Mouse (Mus musculus) erythroblast, adult 5-6 weeks (primary cell): ENCODE results near the gene Olfr981. TPM values are rescaled to one million over a fixed set of nuclear protein-coding genes. Genes with fewer than 3 reads are reported as not detected.
"Not testable (repeated sequence)": the region's sequence is repeated elsewhere in the genome, so short reads cannot be mapped to it uniquely, and the experiment has no call there.

Experiments
- ATAC-seq: replicated peaks from 2 replicates; pipeline ENCODE4 v1.8.0; 2016; ENCODE audit warnings: moderate number of reproducible peaks, mild to moderate bottlenecking, moderate TSS enrichment, inconsistent platforms; ENCODE audit not compliant: poor library complexity, low FRiP score, severe bottlenecking
- total RNA-seq, 2 experiments: library from RNA; stranded (forward) in 1 of 2; stranded (reverse) in 1 of 2; fragments of 150-400 nt in 1 of 2; fragments of 200-764, 138-1000 nt in 1 of 2; gene quantifications; 2 replicates each; pipeline versions ENCODE4 v1.2.3 to v1.2.4; 2015 to 2017; ENCODE audit warnings: low replicate concordance in 2 of 2

Olfr981 gene
- total RNA-seq (2015; ENCODE audit: low replicate concordance) (not detected in 2 replicates), total RNA-seq (2017; ENCODE audit: low replicate concordance) (0.26 TPM in 1 of 2 replicates, not detected in the other)

GRCm38 (mm10) chr9:40021164-40021563, at the start of gene Olfr981:
TSS of gene Olfr981 (plus strand) at chr9:40021464.
- ATAC-seq, result no peak

- ATAC-seq, result not testable (repeated sequence)
These were observed 44.6 kb upstream of the Olfr981 start for GRCm38 (mm10) chr9:39976581-39977145.

- ATAC-seq, result no peak
These were observed 29.5 kb upstream of the Olfr981 start, which contains the start of gene Olfr978 for GRCm38 (mm10) chr9:39991813-39992212. TSS of gene Olfr978 (plus strand) at chr9:39992113.

- ATAC-seq, result no peak
These were observed 17.9 kb upstream of the Olfr981 start, which contains the start of gene Olfr979 for GRCm38 (mm10) chr9:40003365-40003764. TSS of gene Olfr979 (minus strand) at chr9:40003465.

GRCm38 (mm10) chr9:40009482-40009881, 11.8 kb upstream of the Olfr981 start, which contains the start of gene Olfr980:
TSS of gene Olfr980 (minus strand) at chr9:40009582.
- no peak for ATAC-seq

GRCm38 (mm10) chr9:40050138-40050537, 28.9 kb downstream of the Olfr981 start:
- no peak for ATAC-seq

- no peak for ATAC-seq
These were observed 52.3 kb downstream of the Olfr981 start, which contains the start of gene Olfr982 for GRCm38 (mm10) chr9:40073529-40073928. TSS of gene Olfr982 (plus strand) at chr9:40073829.

Other genes starting within 250 kb of the Olfr981 start
- gene Olfr968, start 238.2 kb upstream of the Olfr981 start, total RNA-seq (2015; ENCODE audit: low replicate concordance), result not detected in 2 replicates
- not detected in 2 replicates for gene Olfr968, start 238.2 kb upstream of the Olfr981 start, total RNA-seq (2017; ENCODE audit: low replicate concordance)
- not detected in 2 replicates for gene Olfr969, start 230.5 kb upstream of the Olfr981 start, total RNA-seq (2015; ENCODE audit: low replicate concordance)
- gene Olfr969, start 230.5 kb upstream of the Olfr981 start, total RNA-seq (2017; ENCODE audit: low replicate concordance), result not detected in 2 replicates
- not detected in 2 replicates for gene Olfr970, start 212.6 kb upstream of the Olfr981 start, total RNA-seq (2015; ENCODE audit: low replicate concordance)
- gene Olfr970, start 212.6 kb upstream of the Olfr981 start, total RNA-seq (2017; ENCODE audit: low replicate concordance), result not detected in 2 replicates
- not detected in 2 replicates for gene Olfr971, start 184.6 kb upstream of the Olfr981 start, total RNA-seq (2015; ENCODE audit: low replicate concordance)
- 1.1 TPM in 1 of 2 replicates, not detected in the other for gene Olfr971, start 184.6 kb upstream of the Olfr981 start, total RNA-seq (2017; ENCODE audit: low replicate concordance)
- gene Olfr972, start 155.0 kb upstream of the Olfr981 start, total RNA-seq (2015; ENCODE audit: low replicate concordance), result not detected in 2 replicates
- not detected in 2 replicates for gene Olfr972, start 155.0 kb upstream of the Olfr981 start, total RNA-seq (2017; ENCODE audit: low replicate concordance)
- gene Olfr229, start 114.1 kb upstream of the Olfr981 start, total RNA-seq (2015; ENCODE audit: low replicate concordance), result not detected in 2 replicates
- gene Olfr229, start 114.1 kb upstream of the Olfr981 start, total RNA-seq (2017; ENCODE audit: low replicate concordance), result not detected in 2 replicates
- gene Olfr974, start 84.0 kb upstream of the Olfr981 start, total RNA-seq (2015; ENCODE audit: low replicate concordance), result not detected in 2 replicates
- not detected in 2 replicates for gene Olfr974, start 84.0 kb upstream of the Olfr981 start, total RNA-seq (2017; ENCODE audit: low replicate concordance)
- not detected in 2 replicates for gene Olfr975, start 69.4 kb upstream of the Olfr981 start, total RNA-seq (2015; ENCODE audit: low replicate concordance)
- gene Olfr975, start 69.4 kb upstream of the Olfr981 start, total RNA-seq (2017; ENCODE audit: low replicate concordance), result 0.09 TPM in 1 of 2 replicates, not detected in the other
- gene Olfr976, start 60.3 kb upstream of the Olfr981 start, total RNA-seq (2015; ENCODE audit: low replicate concordance), result not detected in 2 replicates
- not detected in 2 replicates for gene Olfr976, start 60.3 kb upstream of the Olfr981 start, total RNA-seq (2017; ENCODE audit: low replicate concordance)
- gene Olfr978, start 29.4 kb upstream of the Olfr981 start, total RNA-seq (2015; ENCODE audit: low replicate concordance), result not detected in 2 replicates
- gene Olfr978, start 29.4 kb upstream of the Olfr981 start, total RNA-seq (2017; ENCODE audit: low replicate concordance), result not detected in 2 replicates
- gene Olfr979, start 18.0 kb upstream of the Olfr981 start, total RNA-seq (2015; ENCODE audit: low replicate concordance), result not detected in 2 replicates
- gene Olfr979, start 18.0 kb upstream of the Olfr981 start, total RNA-seq (2017; ENCODE audit: low replicate concordance), result 0.17 TPM in 1 of 2 replicates, not detected in the other
- not detected in 2 replicates for gene Olfr980, start 11.9 kb upstream of the Olfr981 start, total RNA-seq (2015; ENCODE audit: low replicate concordance)
- not detected in 2 replicates for gene Olfr980, start 11.9 kb upstream of the Olfr981 start, total RNA-seq (2017; ENCODE audit: low replicate concordance)
- gene Olfr982, start 52.4 kb downstream of the Olfr981 start, total RNA-seq (2015; ENCODE audit: low replicate concordance), result not detected in 2 replicates
- not detected in 2 replicates for gene Olfr982, start 52.4 kb downstream of the Olfr981 start, total RNA-seq (2017; ENCODE audit: low replicate concordance)
- not detected in 2 replicates for gene Olfr983, start 72.1 kb downstream of the Olfr981 start, total RNA-seq (2015; ENCODE audit: low replicate concordance)
- not detected in 2 replicates for gene Olfr983, start 72.1 kb downstream of the Olfr981 start, total RNA-seq (2017; ENCODE audit: low replicate concordance)
- not detected in 2 replicates for gene Olfr984, start 92.7 kb downstream of the Olfr981 start, total RNA-seq (2015; ENCODE audit: low replicate concordance)
- not detected in 2 replicates for gene Olfr984, start 92.7 kb downstream of the Olfr981 start, total RNA-seq (2017; ENCODE audit: low replicate concordance)
- gene Olfr985, start 108.7 kb downstream of the Olfr981 start, total RNA-seq (2015; ENCODE audit: low replicate concordance), result not detected in 2 replicates
- gene Olfr985, start 108.7 kb downstream of the Olfr981 start, total RNA-seq (2017; ENCODE audit: low replicate concordance), result not detected in 2 replicates
- gene Tmem225, start 126.7 kb downstream of the Olfr981 start, total RNA-seq (2015; ENCODE audit: low replicate concordance), result 0.58 TPM in 1 of 2 replicates, not detected in the other
- not detected in 2 replicates for gene Tmem225, start 126.7 kb downstream of the Olfr981 start, total RNA-seq (2017; ENCODE audit: low replicate concordance)
- gene Olfr986, start 159.5 kb downstream of the Olfr981 start, total RNA-seq (2015; ENCODE audit: low replicate concordance), result 0.19 TPM in 1 of 2 replicates, not detected in the other
- gene Olfr986, start 159.5 kb downstream of the Olfr981 start, total RNA-seq (2017; ENCODE audit: low replicate concordance), result not detected in 2 replicates
- not detected in 2 replicates for gene Zfp202, start 170.9 kb downstream of the Olfr981 start, total RNA-seq (2015; ENCODE audit: low replicate concordance)
- 0.42 TPM in 1 of 2 replicates, not detected in the other for gene Zfp202, start 170.9 kb downstream of the Olfr981 start, total RNA-seq (2017; ENCODE audit: low replicate concordance)
- not detected in 2 replicates for gene Scn3b, start 247.8 kb downstream of the Olfr981 start, total RNA-seq (2015; ENCODE audit: low replicate concordance)
- gene Scn3b, start 247.8 kb downstream of the Olfr981 start, total RNA-seq (2017; ENCODE audit: low replicate concordance), result not detected in 2 replicates